ENCODE assay signal across 26 mouse cellular contexts in the genomic region with DNA sequence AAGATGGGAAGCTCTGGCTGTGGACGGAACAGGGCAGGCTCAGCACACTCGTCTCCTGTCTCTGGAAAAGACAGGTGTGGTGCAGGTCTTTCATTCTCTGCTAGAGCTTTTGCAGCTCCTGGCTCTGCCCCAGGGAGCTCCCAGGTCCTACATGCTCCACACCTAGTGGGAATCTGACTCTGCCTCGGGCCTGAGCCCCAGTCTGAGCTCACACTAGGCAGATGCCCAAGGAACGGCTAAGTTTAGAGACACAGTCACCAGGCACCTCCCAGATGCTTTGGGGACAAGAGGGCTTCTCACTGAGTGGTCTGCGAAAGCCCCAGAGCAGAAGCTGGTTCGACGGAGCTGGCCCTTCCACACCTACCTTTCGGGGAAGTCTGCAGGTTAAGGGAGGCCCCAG. TPM values are rescaled to one million over a fixed set of nuclear protein-coding genes. Genes with fewer than 3 reads are reported as not detected.
DNase-seq lines count a peak whose midpoint lies in the region; TF ChIP-seq lines count a peak whose summit lies in the region.
"Had no signal": no experiment of that assay in that cellular context is flagged by ENCODE, and none has a peak within 500 bp of the region (broad histone marks: within the 10 kb centered on the region; RNA-seq: fewer than 3 reads in every experiment).

No protein-coding gene starts in this region.

- peak overlapping the region; percentile 84 for H3K27ac ChIP-seq in gastrocnemius, adult 2 months
- H3K27ac ChIP-seq: embryonic facial prominence, embryonic 10.5 days; embryonic facial prominence, embryonic 13.5 days; forebrain, embryonic 12.5 days; forebrain, embryonic 15.5 days; heart, embryonic 15.5 days; hindbrain, embryonic 10.5 days; hindbrain, embryonic 13.5 days; intestine, embryonic 15.5 days had no signal

- TF ChIP-seq CTCF in gastrocnemius, adult 2 months (IDR thresholded peaks at IDR 0.05): no peak

- peak; percentile 38 for DNase-seq in cerebellum, adult 11-12 months
- no peak for DNase-seq in cerebellum, postnatal 4 days (ENCODE audit: low spot score in 2 of 2)
- peak; percentile 29 for DNase-seq in cerebellum, adult 9-11 months
- no peak for DNase-seq in cerebellum, postnatal 14 days
- peak; percentile 87 for DNase-seq in gastrocnemius, adult 2 months
- DNase-seq in gastrocnemius, postnatal 14 days: peak; percentile 68
- DNase-seq in T-cell, adult 2 months (ENCODE audit: low spot score): no peak
- DNase-seq in testis, postnatal 14 days (ENCODE audit: low spot score): no peak
- DNase-seq: adrenal gland, postnatal 10 days; adrenal gland, postnatal 36 days; embryo, embryonic 11 days; heart, adult 11 months; heart, postnatal 10 days; heart, postnatal 36 days; kidney, adult 11 months; kidney, adult 8-10 months had no signal

- intact Hi-C loops in gastrocnemius, adult 2 months (cut with DNase I): no loop called here
- intact Hi-C loops in gastrocnemius, postnatal 14 days (cut with DNase I; ENCODE audit: low total_unique reads): no loop called here

- no peak overlapping the region for H3K4me3 ChIP-seq in gastrocnemius, adult 2 months
- H3K4me3 ChIP-seq: embryonic facial prominence, embryonic 10.5 days; embryonic facial prominence, embryonic 13.5 days; erythroblast, embryonic 14.5 days; forebrain, embryonic 12.5 days; forebrain, embryonic 15.5 days; heart, embryonic 12.5 days; heart, embryonic 15.5 days; hindbrain, embryonic 10.5 days; hindbrain, embryonic 13.5 days; intestine, embryonic 15.5 days had no signal

RNA-seq across cellular contexts. Expression of a gene that starts 12.8 kb away (rescaled TPM):
- total RNA-seq in gastrocnemius, adult 2 months (2021): 100 to 1,000 TPM; 108 to 128 TPM
- 100 to 1,000 TPM; 169 to 170 TPM for total RNA-seq in gastrocnemius, postnatal 14 days (2021)

Comparison
In these comparisons a context has a peak if more than half of its experiments do, and no peak if none do; other contexts are left out.
1. DNase-seq: peak in cerebellum, adult 11-12 months (single experiment), cerebellum, adult 9-11 months (single experiment), gastrocnemius, adult 2 months (single experiment) and gastrocnemius, postnatal 14 days (single experiment); none in cerebellum, postnatal 4 days (0 of 2), cerebellum, postnatal 14 days (0 of 2), T-cell, adult 2 months (single experiment) and testis, postnatal 14 days (single experiment).